Mouse (Mus musculus) hindbrain, postnatal 0 days (tissue): ENCODE data around the gene Hira. TPM values are rescaled to one million over a fixed set of nuclear protein-coding genes. Genes with fewer than 3 reads are reported as not detected.

Experiments
- ATAC-seq: fragments of 200-750 bp; cut with Nextera tagmentation; 2 replicates; pipeline ENCODE4 v1.8.0; 2017; ENCODE audit warnings: mild to moderate bottlenecking, moderate TSS enrichment, moderate library complexity
- DNase-seq: peaks from one replicate; pipeline ENCODE4 v3.0.0-alpha.2; 2015; ENCODE audit warnings: low spot score
- H3K27ac ChIP-seq: fragments of 300-500 bp; sonication (generic); 2 replicates; pipeline ENCODE4 v1.5.1; 2014; ENCODE audit warnings: mild to moderate bottlenecking
- H3K27me3 ChIP-seq: fragments of 300-500 bp; sonication (generic); 2 replicates; pipeline ENCODE4 v1.6.1; 2014; ENCODE audit warnings: low read length, mixed read lengths; ENCODE audit not compliant: insufficient read depth
- H3K36me3 ChIP-seq: fragments of 300-500 bp; sonication (generic); 2 replicates; pipeline ENCODE4 v1.6.1; 2014; ENCODE audit warnings: low read length, mixed read lengths; ENCODE audit not compliant: insufficient read depth
- H3K4me1 ChIP-seq: fragments of 300-500 bp; sonication (generic); 2 replicates; pipeline ENCODE4 v1.6.1; 2014; ENCODE audit warnings: antibody characterized with exemption, low read length, mixed read lengths; ENCODE audit not compliant: insufficient read depth
- H3K4me2 ChIP-seq: fragments of 300-500 bp; sonication (generic); 2 replicates; pipeline ENCODE4 v1.6.1; 2014; ENCODE audit warnings: low read depth, mild to moderate bottlenecking, low read length, moderate library complexity, mixed read lengths
- H3K4me3 ChIP-seq: fragments of 300-500 bp; sonication (generic); 2 replicates; pipeline ENCODE4 v1.5.1; 2014; ENCODE audit warnings: low read length
- H3K9ac ChIP-seq: fragments of 300-500 bp; sonication (generic); replicated peaks from 2 replicates; pipeline ENCODE4 v1.6.1; 2014; ENCODE audit warnings: mild to moderate bottlenecking, low read length, moderate library complexity, mixed read lengths
- H3K9me3 ChIP-seq: fragments of 300-500 bp; sonication (generic); 2 replicates; pipeline ENCODE4 v1.6.1; 2016; ENCODE audit warnings: low read length, mixed read lengths
- CTCF ChIP-seq: IDR thresholded peaks from 2 replicates; pipeline ENCODE4 v1.5.1; 2016; ENCODE audit warnings: antibody characterized with exemption, control low read depth, low read depth
- WGBS: fragments of 180-500 bp; shearing (Covaris S2); extraction: QIAGEN DNeasy Blood & Tissue Kit; methylation state at CpG from one replicate; pipeline ENCODE4 v1.1.7; 2014; 5-methylcytosine and 5-hydroxymethylcytosine counted together
- polyA plus RNA-seq: library from polyadenylated mRNA; unstranded; fragments of >200 nt; fragmentation: Nextera tagmentation; extraction: Ambion mirVana; gene quantifications from 2 replicates; pipeline ENCODE4 v1.2.1, GENCODE M21; 2015
- total RNA-seq: library from RNA; depleted of rRNA; stranded (reverse); fragments of >200 nt; gene quantifications from 2 replicates; pipeline ENCODE4 v1.2.3, GENCODE M21; 2014; rRNA removed

Hira gene
- total and polyA plus RNA-seq, 2 experiments from 2014 or later = 17.9 to 56.7 TPM

DNA sequence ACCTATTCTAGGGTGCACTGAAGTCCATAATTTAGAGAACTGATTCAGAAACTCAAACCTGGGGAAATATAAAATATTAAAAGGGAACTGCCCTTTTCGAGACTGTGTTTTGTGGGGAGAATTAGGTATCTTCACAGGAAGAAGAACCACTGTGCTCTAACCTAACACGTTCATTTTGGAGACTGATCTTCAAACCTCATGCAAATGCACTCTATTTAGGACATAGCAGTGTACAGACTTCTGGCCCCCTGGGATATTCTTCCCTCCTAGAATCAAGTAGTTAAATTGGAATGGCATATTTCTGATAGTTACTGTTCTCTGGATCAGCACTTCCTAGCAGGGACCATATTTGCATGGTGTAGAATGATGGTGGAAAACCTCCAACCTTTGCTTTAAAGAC, 133.9 kb downstream of the Hira start:
- Histone ChIP-seq H3K4me2 (no peak overlapping the region), H3K36me3 (no peaks in the 10 kb centered on the region), H3K4me1 (no peaks in the 10 kb centered on the region), H3K9me3 (no peaks in the 10 kb centered on the region), H3K27me3 (no peaks in the 10 kb centered on the region), H3K27ac (no peak overlapping the region), H3K4me3 (no peak overlapping the region), H3K9ac (no peak overlapping the region)
- no peak for TF ChIP-seq CTCF
- DNase-seq (no peak), ATAC-seq (no peak)
- 70% methylated on average over 2 of the region's 2 CpGs for WGBS

DNA sequence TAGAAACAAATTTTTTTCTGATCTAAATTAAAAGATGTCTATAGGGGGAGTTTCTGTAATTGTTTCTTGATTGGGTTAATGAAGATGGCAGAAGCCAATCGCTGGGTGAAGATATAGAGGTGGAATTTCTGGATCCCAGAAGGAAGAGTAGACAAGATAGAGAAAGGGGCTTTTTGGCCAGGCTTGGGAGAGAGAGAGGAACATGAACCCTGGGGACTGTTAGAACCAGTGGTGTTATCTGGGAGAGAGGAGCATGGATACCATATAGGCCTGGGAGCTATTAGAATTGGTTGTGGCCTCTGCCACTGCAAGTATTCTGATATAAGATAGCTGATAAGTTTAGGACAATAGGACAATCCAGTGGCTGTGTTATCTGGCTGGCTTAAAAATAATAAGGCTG, 136.7 kb downstream of the Hira start:
- H3K4me3 ChIP-seq = no peak overlapping the region
- no peak for DNase-seq
- TF ChIP-seq CTCF = no peak
- WGBS = 72% methylated on average over 1 of the region's 1 CpGs
- no peaks in the 10 kb centered on the region for H3K4me1 ChIP-seq
- no peak overlapping the region for H3K27ac ChIP-seq
- no peaks in the 10 kb centered on the region for H3K27me3 ChIP-seq
- H3K9ac ChIP-seq = no peak overlapping the region
- H3K4me2 ChIP-seq = no peak overlapping the region
- ATAC-seq = no peak
- H3K9me3 ChIP-seq = no peaks in the 10 kb centered on the region
- H3K36me3 ChIP-seq = no peaks in the 10 kb centered on the region

GRCm38 (mm10) chr16:19014650-19015049, 137.8 kb downstream of the Hira start:
- H3K9ac ChIP-seq = no peak overlapping the region
- no peaks in the 10 kb centered on the region for H3K9me3 ChIP-seq
- DNase-seq = no peak
- H3K4me1 ChIP-seq = no peaks in the 10 kb centered on the region
- H3K36me3 ChIP-seq = no peaks in the 10 kb centered on the region
- no peak for ATAC-seq
- no peak overlapping the region for H3K4me2 ChIP-seq
- H3K4me3 ChIP-seq = no peak overlapping the region
- TF ChIP-seq CTCF = no peak
- H3K27me3 ChIP-seq = no peaks in the 10 kb centered on the region
- no peak overlapping the region for H3K27ac ChIP-seq

Other genes starting within 250 kb of the Hira start
- 286 and 335 TPM in 2 replicates for gene Sept5, start 247.1 kb upstream of the Hira start, total RNA-seq
- 186 and 195 TPM in 2 replicates for gene Sept5, start 247.1 kb upstream of the Hira start, polyA plus RNA-seq
- 181 and 197 TPM in 2 replicates for gene Cldn5, start 100.2 kb upstream of the Hira start, total RNA-seq
- 121 and 128 TPM in 2 replicates for gene Cldn5, start 100.2 kb upstream of the Hira start, polyA plus RNA-seq
- gene Ufd1, start 65.3 kb upstream of the Hira start, total RNA-seq = 39.6 and 53.3 TPM in 2 replicates
- gene Ufd1, start 65.3 kb upstream of the Hira start, polyA plus RNA-seq = 114 and 118 TPM in 2 replicates
- 14.8 and 15.9 TPM in 2 replicates for gene Cdc45, start 65.0 kb upstream of the Hira start, total RNA-seq
- gene Cdc45, start 65.0 kb upstream of the Hira start, polyA plus RNA-seq = 7.2 and 7.9 TPM in 2 replicates
- 33.4 and 34.1 TPM in 2 replicates for gene 2510002D24Rik, start 40.5 kb upstream of the Hira start, total RNA-seq
- 50.1 and 52.1 TPM in 2 replicates for gene 2510002D24Rik, start 40.5 kb upstream of the Hira start, polyA plus RNA-seq
- gene Gm28539, start 40.5 kb upstream of the Hira start, total RNA-seq = not detected in 2 replicates
- gene Gm28539, start 40.5 kb upstream of the Hira start, polyA plus RNA-seq = not detected in 2 replicates
- 13.8 and 21.9 TPM in 2 replicates for gene Mrpl40, start 175 bp upstream of the Hira start, total RNA-seq
- 83.9 and 85.8 TPM in 2 replicates for gene Mrpl40, start 175 bp upstream of the Hira start, polyA plus RNA-seq